ENCODE assay signal across 8 mouse cellular contexts in the genomic region with DNA sequence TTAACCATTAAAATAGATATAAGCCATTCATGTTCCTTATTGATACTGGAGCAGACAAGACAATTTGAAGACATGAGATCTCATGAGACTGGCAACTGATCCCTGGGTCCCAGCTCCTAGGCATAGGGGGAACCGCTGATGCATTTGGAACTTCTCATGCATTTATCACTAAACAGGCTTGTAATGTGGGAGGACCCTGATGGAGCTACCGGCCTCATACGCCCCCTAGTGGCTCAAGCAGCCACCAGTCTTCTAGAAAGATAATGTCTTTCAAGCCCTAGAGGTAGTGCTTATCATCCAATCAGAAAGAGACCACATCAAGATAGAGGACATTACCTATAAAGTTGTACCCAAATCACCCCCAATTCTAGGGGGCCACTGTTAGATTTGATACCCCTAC.
DNase-seq lines count a peak whose midpoint lies in the region; ATAC-seq and TF ChIP-seq lines count a peak whose summit lies in the region.

No protein-coding gene starts in this region.

- no peak overlapping the region for H3K4me2 ChIP-seq in liver, embryonic 13.5 days

- ATAC-seq in cerebellum, adult (ENCODE audit: insufficient number of reproducible peaks, low FRiP score, low TSS enrichment): no peak
- ATAC-seq in liver, embryonic 13.5 days (ENCODE audit: low read depth): no peak

- no peaks in the 10 kb centered on the region for H3K4me1 ChIP-seq in bone marrow, adult 2 months (ENCODE audit: control insufficient read depth, insufficient read depth, low read length)
- H3K4me1 ChIP-seq in forebrain, embryonic 10.5 days: no peaks in the 10 kb centered on the region
- H3K4me1 ChIP-seq in liver, embryonic 13.5 days (replicated peaks): no peaks in the 10 kb centered on the region

- no peaks in the 10 kb centered on the region for H3K36me3 ChIP-seq in forebrain, embryonic 10.5 days (replicated peaks)
- H3K36me3 ChIP-seq in liver, embryonic 13.5 days: no peaks in the 10 kb centered on the region

- no peak overlapping the region for H3K27ac ChIP-seq in bone marrow, adult 2 months (ENCODE audit: control insufficient read depth, insufficient read depth, low read depth, low read length, poor library complexity)
- no peak overlapping the region for H3K27ac ChIP-seq in forebrain, embryonic 10.5 days
- H3K27ac ChIP-seq in liver, embryonic 13.5 days: no peak overlapping the region

- no peaks in the 10 kb centered on the region for H3K9me3 ChIP-seq in forebrain, embryonic 10.5 days
- no peaks in the 10 kb centered on the region for H3K9me3 ChIP-seq in liver, embryonic 13.5 days (replicated peaks)

- H3K4me3 ChIP-seq in bone marrow, adult 2 months (replicated peaks; ENCODE audit: control insufficient read depth, low read depth, low read length): no peak overlapping the region
- H3K4me3 ChIP-seq in forebrain, embryonic 10.5 days: no peak overlapping the region
- H3K4me3 ChIP-seq in liver, embryonic 13.5 days (replicated peaks): no peak overlapping the region

- TF ChIP-seq POLR2A in bone marrow, adult 2 months (IDR thresholded peaks at IDR 0.05; ENCODE audit: borderline replicate concordance, control insufficient read depth, low read depth, low read length): no peak

- peaks cover 92% of the 10 kb centered on the region for H3K27me3 ChIP-seq in forebrain, embryonic 10.5 days (ENCODE audit: poor library complexity, severe bottlenecking)
- peaks cover 26% of the 10 kb centered on the region; the same call in 1 of the 2 replicates for H3K27me3 ChIP-seq in liver, embryonic 13.5 days

- H3K9ac ChIP-seq in liver, embryonic 13.5 days: no peak overlapping the region

- peak; percentile 54 for TF ChIP-seq CTCF in bone marrow, adult 2 months (IDR thresholded peaks at IDR 0.05; ENCODE audit: control insufficient read depth, insufficient read depth, low read length)

- 2% methylated on average over 3 of the region's 3 CpGs for WGBS in bone marrow, adult 2 months
- 9% methylated on average over 3 of the region's 3 CpGs for WGBS in forebrain, embryonic 10.5 days
- 9% methylated on average over 3 of the region's 3 CpGs for WGBS in liver, embryonic 13.5 days (ENCODE audit: insufficient replicate concordance)

- peak; percentile 10 for DNase-seq in cerebellum, adult 11 months
- DNase-seq in CD4-positive, CD25-positive, alpha-beta regulatory T cell, adult 2 months (ENCODE audit: low read depth, low spot score): peak; percentile 64
- DNase-seq in forebrain, embryonic 10.5 days (ENCODE audit: extremely low spot score, low spot score): peak; percentile 40
- peak; percentile 47 for DNase-seq in kidney, postnatal 14 days
- DNase-seq in liver, embryonic 13.5 days: peak; percentile 9
- peak; percentile 5 for DNase-seq in right cerebral cortex, postnatal 25 days

Comparison
In these comparisons a context has a peak if more than half of its experiments do, and no peak if none do; other contexts are left out.
1. DNase-seq: peak in every context shown above with its lines; median percentile 64 in CD4-positive, CD25-positive, alpha-beta regulatory T cell, adult 2 months; 47 in kidney, postnatal 14 days; 40 in forebrain, embryonic 10.5 days; 10 in cerebellum, adult 11 months; 9 in liver, embryonic 13.5 days; 5 in right cerebral cortex, postnatal 25 days.